Comparison of ENCODE assay signal across 8 mouse cellular contexts in genomic region chrX:73914827-73915703, GRCm38 (mm10). TPM values are rescaled to one million over a fixed set of nuclear protein-coding genes. Genes with fewer than 3 reads are reported as not detected.
A peak's percentile ranks its signal among the peaks of the same experiment; 100 is the strongest.
DNase-seq lines count a peak whose midpoint lies in the region; ATAC-seq and TF ChIP-seq lines count a peak whose summit lies in the region.

No protein-coding gene starts in this region.

- H3ac ChIP-seq in C2C12 (ENCODE audit: control insufficient read depth, insufficient read length, low read depth): peak overlapping the region; percentile 35

- H3K27ac ChIP-seq in heart, embryonic 10.5 days: peak overlapping the region; percentile 73
- H3K27ac ChIP-seq in kidney, embryonic 15.5 days: peak overlapping the region; percentile 82
- H3K27ac ChIP-seq in stomach, embryonic 14.5 days (ENCODE audit: low read length): peak overlapping the region; percentile 58; the same call in 1 of the 2 replicates

- H3K4me2 ChIP-seq in kidney, embryonic 15.5 days: peak overlapping the region; percentile 44
- H3K4me2 ChIP-seq in stomach, embryonic 14.5 days (replicated peaks; ENCODE audit: low read depth, low read length): peak overlapping the region; percentile 37

- TF ChIP-seq CTCF in C2C12 (IDR thresholded peaks at IDR 0.05; ENCODE audit: control insufficient read depth, insufficient read depth, insufficient read length): no peak

- peaks cover 24% of the 10 kb centered on the region for H3K36me3 ChIP-seq in C2C12 (ENCODE audit: control insufficient read depth, insufficient read depth)
- H3K36me3 ChIP-seq in heart, embryonic 10.5 days: peaks cover 28% of the 10 kb centered on the region
- peaks cover 30% of the 10 kb centered on the region for H3K36me3 ChIP-seq in kidney, embryonic 15.5 days
- H3K36me3 ChIP-seq in stomach, embryonic 14.5 days (ENCODE audit: control insufficient read depth, insufficient read depth, low read length): peaks cover 6% of the 10 kb centered on the region; the same call in 1 of the 2 replicates

- H3K27me3 ChIP-seq in C2C12 (ENCODE audit: control insufficient read depth, insufficient read depth, insufficient read length): no peaks in the 10 kb centered on the region
- no peaks in the 10 kb centered on the region for H3K27me3 ChIP-seq in heart, embryonic 10.5 days (ENCODE audit: insufficient read depth, poor library complexity, severe bottlenecking)
- H3K27me3 ChIP-seq in kidney, embryonic 15.5 days: no peaks in the 10 kb centered on the region
- no peaks in the 10 kb centered on the region for H3K27me3 ChIP-seq in stomach, embryonic 14.5 days (ENCODE audit: control insufficient read depth, insufficient read depth, low read length)

- peak overlapping the region; percentile 8; the same call in 1 of the 2 replicates for H3K9ac ChIP-seq in kidney, embryonic 15.5 days
- no peak overlapping the region for H3K9ac ChIP-seq in stomach, embryonic 14.5 days (replicated peaks; ENCODE audit: low read depth, low read length)

- H3K4me1 ChIP-seq in heart, embryonic 10.5 days: 0 out of 2 replicates have a peak, but pooled peaks cover 6% of the 10 kb centered on the region
- peaks cover 7% of the 10 kb centered on the region; the same call in 1 of the 2 replicates for H3K4me1 ChIP-seq in kidney, embryonic 15.5 days
- H3K4me1 ChIP-seq in stomach, embryonic 14.5 days (ENCODE audit: control insufficient read depth, insufficient read depth, low read length): no peaks in the 10 kb centered on the region

- no peaks in the 10 kb centered on the region for H3K9me3 ChIP-seq in heart, embryonic 10.5 days
- no peaks in the 10 kb centered on the region for H3K9me3 ChIP-seq in kidney, embryonic 15.5 days (replicated peaks)
- H3K9me3 ChIP-seq in stomach, embryonic 14.5 days (ENCODE audit: control insufficient read depth, low read depth, low read length): no peaks in the 10 kb centered on the region

- peaks cover 5% of the 10 kb centered on the region for H3K79me3 ChIP-seq in C2C12 (ENCODE audit: low read depth)

- H3K4me3 ChIP-seq in C2C12 (ENCODE audit: insufficient read depth, poor library complexity, severe bottlenecking): no peak overlapping the region
- H3K4me3 ChIP-seq in heart, embryonic 10.5 days: peak overlapping the region; percentile 35
- peak overlapping the region; percentile 20 for H3K4me3 ChIP-seq in kidney, embryonic 15.5 days (replicated peaks)
- no peak overlapping the region; the same call in 1 of the 2 replicates for H3K4me3 ChIP-seq in stomach, embryonic 14.5 days (ENCODE audit: low read depth, low read length)

- DNase-seq in brain, adult 2 months (ENCODE audit: low read depth, low spot score): peak; percentile 99
- DNase-seq in heart, embryonic 10.5 days (ENCODE audit: low spot score): peak; percentile 98
- peak; percentile 93 for DNase-seq in liver

- 26% methylated on average over 31 of the region's 31 CpGs for WGBS in heart, embryonic 10.5 days
- WGBS in kidney, embryonic 15.5 days: 26% methylated on average over 31 of the region's 31 CpGs
- 22% methylated on average over 31 of the region's 31 CpGs for WGBS in stomach, embryonic 14.5 days

- H3K79me2 ChIP-seq in C2C12 (ENCODE audit: control insufficient read depth, insufficient read depth): peaks cover 11% of the 10 kb centered on the region

- ATAC-seq in erythroblast, adult 5-6 weeks (replicated peaks; ENCODE audit: low FRiP score, poor library complexity, severe bottlenecking): peak; percentile 96
- peak; percentile 98 for ATAC-seq in kidney, embryonic 15.5 days (replicated peaks; ENCODE audit: low FRiP score)
- peak; percentile 91 for ATAC-seq in monocyte, adult 5-6 weeks (replicated peaks; ENCODE audit: insufficient number of reproducible peaks, low FRiP score, low TSS enrichment, poor library complexity, severe bottlenecking)
- peak; percentile 98 for ATAC-seq in stomach, embryonic 14.5 days (ENCODE audit: insufficient number of reproducible peaks, insufficient read depth, low FRiP score, low read depth)

TF ChIP-seq in C2C12, 6 proteins besides CTCF, POLR2A, EP300 and RAD21:
- no peak for TF ChIP-seq USF1 (IDR thresholded peaks at IDR 0.05; ENCODE audit: low read depth)
- TF ChIP-seq FOSL1 (IDR thresholded peaks at IDR 0.05; ENCODE audit: insufficient read depth, low read length, poor library complexity, severe bottlenecking): no peak
- no peak for TF ChIP-seq MYOD1 (IDR thresholded peaks at IDR 0.05; ENCODE audit: control insufficient read depth, insufficient read length, low read depth)
- no peak for TF ChIP-seq MAX (IDR thresholded peaks at IDR 0.05)
- TF ChIP-seq CEBPB (IDR thresholded peaks at IDR 0.05; ENCODE audit: low read depth): no peak
- TF ChIP-seq MYOG (IDR thresholded peaks at IDR 0.05; ENCODE audit: control insufficient read depth, extremely low read depth, insufficient read length): no peak

RNA-seq across cellular contexts. Expression of gene Arhgap4, which starts 6.6 kb away (rescaled TPM):
- polyA plus RNA-seq in C2C12 (2012; fragmentation: generic; extraction: Trizol): 0.23 TPM
- total RNA-seq in erythroblast, adult 5-6 weeks (2015; ENCODE audit: low replicate concordance): 15.5 and 16.3 TPM in 2 replicates
- total RNA-seq in erythroblast, adult 5-6 weeks (2017; ENCODE audit: low replicate concordance): 18.4 and 23.4 TPM in 2 replicates
- polyA plus RNA-seq in heart, embryonic 10.5 days (2016; fragmentation: Nextera tagmentation; extraction: Ambion mirVana): 1.3 and 3.0 TPM in 2 replicates
- 3.7 and 4.0 TPM in 2 replicates for polyA plus RNA-seq in kidney, embryonic 15.5 days (2015; fragmentation: Nextera tagmentation; extraction: Ambion mirVana)
- 164 to 232 TPM (median 166 TPM) in 3 replicates for total RNA-seq in monocyte, adult 5-6 weeks (2017)
- 3.0 and 3.2 TPM in 2 replicates for polyA plus RNA-seq in stomach, embryonic 14.5 days (2014; fragmentation: Nextera tagmentation; extraction: Ambion mirVana)

RNA-seq across cellular contexts. Expression of gene Naa10, which starts 6.7 kb away (rescaled TPM):
- 165 TPM for polyA plus RNA-seq in C2C12 (2012; fragmentation: generic; extraction: Trizol)
- total RNA-seq in erythroblast, adult 5-6 weeks (2015; ENCODE audit: low replicate concordance): 10.6 and 26.8 TPM in 2 replicates
- total RNA-seq in erythroblast, adult 5-6 weeks (2017; ENCODE audit: low replicate concordance): 18.1 TPM in 2 replicates
- polyA plus RNA-seq in heart, embryonic 10.5 days (2016; fragmentation: Nextera tagmentation; extraction: Ambion mirVana): 124 and 146 TPM in 2 replicates
- 139 and 159 TPM in 2 replicates for polyA plus RNA-seq in kidney, embryonic 15.5 days (2015; fragmentation: Nextera tagmentation; extraction: Ambion mirVana)
- total RNA-seq in monocyte, adult 5-6 weeks (2017): 32.0 to 50.3 TPM (median 42.9 TPM) in 3 replicates
- polyA plus RNA-seq in stomach, embryonic 14.5 days (2014; fragmentation: Nextera tagmentation; extraction: Ambion mirVana): 126 and 137 TPM in 2 replicates

RNA-seq across cellular contexts. Expression of gene Renbp, which starts 15.6 kb away (rescaled TPM):
- 73.2 TPM for polyA plus RNA-seq in C2C12 (2012; fragmentation: generic; extraction: Trizol)
- 7.7 TPM in 1 of 2 replicates, not detected in the other for total RNA-seq in erythroblast, adult 5-6 weeks (2015; ENCODE audit: low replicate concordance)
- 5.4 and 12.4 TPM in 2 replicates for total RNA-seq in erythroblast, adult 5-6 weeks (2017; ENCODE audit: low replicate concordance)
- polyA plus RNA-seq in heart, embryonic 10.5 days (2016; fragmentation: Nextera tagmentation; extraction: Ambion mirVana): 43.1 and 58.2 TPM in 2 replicates
- 41.9 and 54.5 TPM in 2 replicates for polyA plus RNA-seq in kidney, embryonic 15.5 days (2015; fragmentation: Nextera tagmentation; extraction: Ambion mirVana)
- 15.9 to 27.6 TPM (median 20.8 TPM) in 3 replicates for total RNA-seq in monocyte, adult 5-6 weeks (2017)
- polyA plus RNA-seq in stomach, embryonic 14.5 days (2014; fragmentation: Nextera tagmentation; extraction: Ambion mirVana): 38.6 and 43.9 TPM in 2 replicates

RNA-seq across cellular contexts. Expression of gene L1cam, which starts 19.2 kb away (rescaled TPM):
- 0.55 TPM for polyA plus RNA-seq in C2C12 (2012; fragmentation: generic; extraction: Trizol)
- 5.2 TPM in 2 replicates for total RNA-seq in erythroblast, adult 5-6 weeks (2015; ENCODE audit: low replicate concordance)
- total RNA-seq in erythroblast, adult 5-6 weeks (2017; ENCODE audit: low replicate concordance): 5.3 and 6.2 TPM in 2 replicates
- 1.7 and 2.3 TPM in 2 replicates for polyA plus RNA-seq in heart, embryonic 10.5 days (2016; fragmentation: Nextera tagmentation; extraction: Ambion mirVana)
- 8.0 and 10.4 TPM in 2 replicates for polyA plus RNA-seq in kidney, embryonic 15.5 days (2015; fragmentation: Nextera tagmentation; extraction: Ambion mirVana)
- 59.8 to 83.7 TPM (median 81.0 TPM) in 3 replicates for total RNA-seq in monocyte, adult 5-6 weeks (2017)
- 12.1 and 13.5 TPM in 2 replicates for polyA plus RNA-seq in stomach, embryonic 14.5 days (2014; fragmentation: Nextera tagmentation; extraction: Ambion mirVana)

RNA-seq across cellular contexts. Expression of gene Avpr2, which starts 23.2 kb away (rescaled TPM):
- polyA plus RNA-seq in C2C12 (2012; fragmentation: generic; extraction: Trizol): 0.02 TPM
- total RNA-seq in erythroblast, adult 5-6 weeks (2015; ENCODE audit: low replicate concordance): not detected in 2 replicates
- total RNA-seq in erythroblast, adult 5-6 weeks (2017; ENCODE audit: low replicate concordance): not detected in 2 replicates
- polyA plus RNA-seq in heart, embryonic 10.5 days (2016; fragmentation: Nextera tagmentation; extraction: Ambion mirVana): not detected in 2 replicates
- polyA plus RNA-seq in kidney, embryonic 15.5 days (2015; fragmentation: Nextera tagmentation; extraction: Ambion mirVana): 5.8 and 6.2 TPM in 2 replicates
- total RNA-seq in monocyte, adult 5-6 weeks (2017): 0.96 to 1.9 TPM (median 1.3 TPM) in 3 replicates
- polyA plus RNA-seq in stomach, embryonic 14.5 days (2014; fragmentation: Nextera tagmentation; extraction: Ambion mirVana): not detected in 2 replicates

Comparison
In these comparisons a context has a peak if more than half of its experiments do, and no peak if none do; other contexts are left out.
1. H3K4me3 ChIP-seq: peak in heart, embryonic 10.5 days (single experiment) and kidney, embryonic 15.5 days (single experiment); none in C2C12 (single experiment) and stomach, embryonic 14.5 days (single experiment).
2. Peak in every context shown above with its lines, with median percentiles within 50 percentile points of each other: DNase-seq, ATAC-seq and H3K27ac ChIP-seq.